Mouse (Mus musculus): ENCODE data around the gene Abcc9.

- TF ChIP-seq CTCF (conservative IDR thresholded peaks at IDR 0.05; ENCODE audit: low read length) (no peak), POU5F1 (IDR thresholded peaks at IDR 0.05; ENCODE audit: borderline replicate concordance, low read length) (no peak)
These were observed at the start of gene Abcc9 for GRCm38 (mm10) chr6:142701652-142702637.
